Mouse (Mus musculus) brain, embryonic 14.5 days (tissue): ENCODE data around the gene Zbtb33.

Experiments
- CTCF ChIP-seq: fragments of 200-500 bp; IDR thresholded peaks from 2 replicates; pipeline ENCODE4 v1.5.1; 2012; ENCODE audit warnings: inconsistent platforms, mild to moderate bottlenecking, moderate library complexity, borderline replicate concordance; ENCODE audit not compliant: insufficient read depth, insufficient read length; ENCODE audit errors: extremely low read depth
- POLR2A ChIP-seq: fragments of 200-500 bp; IDR thresholded peaks from 2 replicates; pipeline ENCODE4 v1.6.1; 2012; ENCODE audit warnings: mild to moderate bottlenecking, inconsistent platforms, borderline replicate concordance; ENCODE audit not compliant: poor library complexity, insufficient read depth, insufficient read length, severe bottlenecking; ENCODE audit errors: extremely low read depth

- TF ChIP-seq CTCF (no peak), POLR2A (no peak)
Observed at GRCm38 (mm10) chrX:38165315-38165714, 24.3 kb upstream of the Zbtb33 start.
